Mouse (Mus musculus): ENCODE results near the gene Rflnb.

DNA sequence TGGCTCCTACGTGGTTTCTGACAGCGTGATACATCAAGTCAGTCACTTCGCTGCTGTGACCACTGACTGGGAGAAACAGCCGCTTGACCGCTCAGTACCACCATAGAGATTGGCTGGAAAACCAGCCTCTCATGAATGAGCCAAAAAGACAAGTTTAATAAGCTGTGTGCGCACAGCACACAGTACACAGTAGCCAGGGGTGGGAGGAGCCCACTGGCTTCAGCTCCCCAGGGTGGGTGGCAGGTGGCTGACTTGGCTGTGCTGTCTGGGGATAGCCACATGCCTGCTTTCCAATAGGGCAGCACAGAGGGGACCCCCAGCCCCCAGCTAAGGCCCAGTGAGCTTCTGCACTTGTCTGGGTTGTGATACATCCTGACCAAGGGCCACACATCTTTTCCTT is 16.9 kb upstream of the Rflnb start:
- TF ChIP-seq CTCF (IDR thresholded peaks at IDR 0.05; ENCODE audit: low read depth) (no peak), EP300 (IDR thresholded peaks at IDR 0.05; ENCODE audit: low read depth) (no peak)
